Mouse (Mus musculus) neural tube, embryonic 12.5 days (tissue): Measurements from ENCODE around the gene Nudt22. TPM values are rescaled to one million over a fixed set of nuclear protein-coding genes. Genes with fewer than 3 reads are reported as not detected.

Experiments used
- ATAC-seq: fragments of 200-750 bp; cut with Nextera tagmentation; 2 replicates; pipeline ENCODE4 v1.8.0; 2017; ENCODE audit warnings: low read depth, mild to moderate bottlenecking, moderate TSS enrichment, moderate library complexity; ENCODE audit not compliant: low FRiP score
- H3K27ac ChIP-seq: fragments of 300-500 bp; sonication (generic); 2 replicates; pipeline ENCODE4 v1.5.1; 2016
- H3K27me3 ChIP-seq: fragments of 300-500 bp; sonication (generic); replicated peaks from 2 replicates; pipeline ENCODE4 v1.6.1; 2016; ENCODE audit warnings: mild to moderate bottlenecking
- H3K36me3 ChIP-seq: fragments of 300-500 bp; sonication (generic); 2 replicates; pipeline ENCODE4 v1.6.1; 2016; ENCODE audit warnings: mild to moderate bottlenecking
- H3K4me1 ChIP-seq: fragments of 300-500 bp; sonication (generic); 2 replicates; pipeline ENCODE4 v1.6.1; 2016
- H3K4me2 ChIP-seq: fragments of 300-500 bp; sonication (generic); replicated peaks from 2 replicates; pipeline ENCODE4 v1.6.1; 2016; ENCODE audit warnings: mild to moderate bottlenecking
- H3K4me3 ChIP-seq: fragments of 300-500 bp; sonication (generic); 2 replicates; pipeline ENCODE4 v1.5.1; 2016
- H3K9ac ChIP-seq: fragments of 300-500 bp; sonication (generic); 2 replicates; pipeline ENCODE4 v1.6.1; 2016; ENCODE audit warnings: mild to moderate bottlenecking
- H3K9me3 ChIP-seq: fragments of 300-500 bp; sonication (generic); 2 replicates; pipeline ENCODE4 v1.6.1; 2016; ENCODE audit warnings: mild to moderate bottlenecking
- WGBS: fragments of 180-500 bp; shearing (Covaris S2); methylation state at CpG from one replicate; pipeline ENCODE4 v1.1.7; 2016; 5-methylcytosine and 5-hydroxymethylcytosine counted together
- polyA plus RNA-seq: library from polyadenylated mRNA; unstranded; fragments of >200 nt; fragmentation: Nextera tagmentation; extraction: Ambion mirVana; gene quantifications from 2 replicates; pipeline ENCODE4 v1.2.1, GENCODE M21; 2016

The Nudt22 gene
- polyA plus RNA-seq, result 19.5 and 25.2 TPM in 2 replicates

DNA sequence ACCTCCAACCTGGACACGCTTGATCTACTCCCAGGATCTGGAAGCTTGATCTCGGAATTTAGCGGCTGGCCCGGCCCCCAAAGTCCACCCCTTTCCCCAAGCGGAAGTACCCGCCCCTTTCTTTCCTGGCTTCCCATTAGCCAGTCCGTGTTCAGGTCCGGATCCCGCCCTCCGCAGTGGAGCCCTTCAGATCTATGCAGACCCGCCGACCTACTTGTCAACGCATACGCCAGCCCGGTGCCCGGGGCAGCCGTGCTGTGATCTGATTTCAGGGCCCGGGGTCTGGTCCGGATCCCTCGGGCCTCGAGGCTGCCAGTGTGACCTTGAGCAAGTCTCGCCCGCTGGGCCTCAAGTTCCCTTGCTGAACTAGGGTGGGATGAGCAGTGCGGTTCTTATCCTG, at the start of gene Nudt22, which contains the start of gene Trpt1:
Gene Nudt22 (minus strand): TSS at position 112 of the 400 bp plus-strand sequence.
Gene Trpt1 (plus strand): TSS at position 126 of the 400 bp plus-strand sequence.
- Histone ChIP-seq H3K9ac (peak within 1 kb of the TSS; percentile 71), H3K4me3 (peak within 1 kb of the TSS; percentile 50), H3K36me3 (peaks cover 25% of the 10 kb centered on the region), H3K27ac (peak within 1 kb of the TSS; percentile 23; the same call in 1 of the 2 replicates), H3K9me3 (no peaks in the 10 kb centered on the region), H3K4me1 (peaks cover 39% of the 10 kb centered on the region), H3K27me3 (no peaks in the 10 kb centered on the region), H3K4me2 (peak within 1 kb of the TSS; percentile 75)
- WGBS, result under 1% methylated on average over 24 of the region's 24 CpGs
- ATAC-seq, result peak; percentile 56

DNA sequence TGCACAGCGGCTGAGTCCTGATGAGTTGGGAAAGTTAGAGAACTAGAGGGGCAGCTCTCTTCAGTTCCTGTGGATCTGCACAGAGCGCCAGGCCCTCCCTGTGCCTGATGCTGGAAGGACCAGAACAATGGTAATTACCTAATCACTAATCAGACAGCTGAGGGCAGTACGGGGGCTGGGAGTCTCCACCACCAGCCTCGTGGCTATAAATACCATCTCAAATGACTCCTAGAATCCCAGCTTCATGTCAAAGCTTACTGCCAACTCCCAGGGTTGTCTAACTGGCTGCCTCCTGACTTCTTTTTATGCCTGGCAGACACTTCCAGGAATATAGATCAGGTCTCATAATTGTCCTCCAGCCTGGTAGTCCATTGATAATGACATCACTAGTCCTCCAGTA, 48.8 kb upstream of the Nudt22 start:
- Histone ChIP-seq H3K4me1 (no peaks in the 10 kb centered on the region), H3K9ac (no peak overlapping the region), H3K27ac (no peak overlapping the region), H3K9me3 (no peaks in the 10 kb centered on the region), H3K4me2 (no peak overlapping the region), H3K4me3 (no peak overlapping the region), H3K36me3 (no peaks in the 10 kb centered on the region), H3K27me3 (no peaks in the 10 kb centered on the region)
- 21% methylated on average over 4 of the region's 4 CpGs for WGBS
- no peak for ATAC-seq

GRCm38 (mm10) chr19:7044279-7044678, 48.4 kb upstream of the Nudt22 start:
- H3K36me3 ChIP-seq, result no peaks in the 10 kb centered on the region
- no peak overlapping the region for H3K4me3 ChIP-seq
- H3K9ac ChIP-seq, result no peak overlapping the region
- H3K4me2 ChIP-seq, result no peak overlapping the region
- WGBS, result 40% methylated on average over 4 of the region's 4 CpGs
- ATAC-seq, result no peak
- H3K27me3 ChIP-seq, result no peaks in the 10 kb centered on the region
- H3K27ac ChIP-seq, result no peak overlapping the region
- H3K9me3 ChIP-seq, result no peaks in the 10 kb centered on the region
- no peaks in the 10 kb centered on the region for H3K4me1 ChIP-seq

DNA sequence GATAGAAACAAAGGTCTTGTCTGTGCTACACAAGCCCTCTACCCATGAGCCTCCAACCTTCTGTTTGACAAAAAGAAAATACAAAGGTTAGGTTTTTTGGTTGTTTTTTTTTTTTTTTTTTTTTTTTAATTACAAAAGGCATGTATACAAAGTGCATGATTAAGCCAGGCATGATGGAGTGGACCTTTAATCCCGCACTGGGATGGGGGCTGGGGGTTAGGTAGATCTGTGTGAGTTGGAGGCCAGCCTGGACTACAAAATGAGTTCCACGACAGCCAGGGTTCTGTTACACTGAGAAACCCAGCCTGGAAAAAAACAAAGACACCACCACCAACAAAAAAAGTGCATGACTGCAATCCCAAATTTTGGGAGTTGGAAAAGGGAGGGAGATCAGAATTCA, 45.3 kb upstream of the Nudt22 start:
- no peaks in the 10 kb centered on the region for H3K27me3 ChIP-seq
- H3K36me3 ChIP-seq, result peaks cover 3% of the 10 kb centered on the region; the same call in 1 of the 2 replicates
- peak overlapping the region; percentile 72; the same call in 1 of the 2 replicates for H3K4me2 ChIP-seq
- no peak for ATAC-seq
- H3K4me1 ChIP-seq, result peaks cover 19% of the 10 kb centered on the region
- WGBS, result 90% methylated on average over 2 of the region's 2 CpGs
- H3K9ac ChIP-seq, result no peak overlapping the region
- H3K27ac ChIP-seq, result no peak overlapping the region; the same call in 1 of the 2 replicates
- H3K4me3 ChIP-seq, result no peak overlapping the region
- no peaks in the 10 kb centered on the region for H3K9me3 ChIP-seq

GRCm38 (mm10) chr19:7040637-7041130, 44.8 kb upstream of the Nudt22 start:
- Histone ChIP-seq H3K9ac (peak overlapping the region; percentile 71), H3K27ac (peak overlapping the region; percentile 77), H3K4me2 (peak overlapping the region; percentile 72), H3K4me1 (peaks cover 19% of the 10 kb centered on the region), H3K36me3 (peaks cover 3% of the 10 kb centered on the region; the same call in 1 of the 2 replicates), H3K27me3 (no peaks in the 10 kb centered on the region), H3K4me3 (peak overlapping the region; percentile 46), H3K9me3 (no peaks in the 10 kb centered on the region)
- ATAC-seq, result peak; percentile 2; the same call in 1 of the 2 replicates
- WGBS, result 26% methylated on average over 13 of the region's 13 CpGs

- Histone ChIP-seq H3K9me3 (no peaks in the 10 kb centered on the region), H3K4me1 (peaks cover 19% of the 10 kb centered on the region), H3K4me2 (peak within 1 kb of the TSS; percentile 72), H3K4me3 (peak within 1 kb of the TSS; percentile 89), H3K9ac (peak within 1 kb of the TSS; percentile 92), H3K27me3 (no peaks in the 10 kb centered on the region), H3K27ac (peak within 1 kb of the TSS; percentile 81), H3K36me3 (peaks cover 9% of the 10 kb centered on the region)
- under 1% methylated on average over 49 of the region's 49 CpGs for WGBS
- peak; percentile 99 for ATAC-seq
Measured at GRCm38 (mm10) chr19:7039841-7040636, 44.1 kb upstream of the Nudt22 start, which contains the start of gene Stip1. Gene Stip1 (minus strand): TSS chr19:7039967.

GRCm38 (mm10) chr19:7039088-7039720, 43.3 kb upstream of the Nudt22 start:
- Histone ChIP-seq H3K4me3 (peak overlapping the region; percentile 89), H3K36me3 (peaks cover 15% of the 10 kb centered on the region), H3K9ac (peak overlapping the region; percentile 92), H3K4me2 (peak overlapping the region; percentile 65), H3K27ac (peak overlapping the region; percentile 81), H3K9me3 (no peaks in the 10 kb centered on the region), H3K27me3 (no peaks in the 10 kb centered on the region), H3K4me1 (peaks cover 19% of the 10 kb centered on the region)
- peak; percentile 39 for ATAC-seq
- 2% methylated on average over 35 of the region's 35 CpGs for WGBS

DNA sequence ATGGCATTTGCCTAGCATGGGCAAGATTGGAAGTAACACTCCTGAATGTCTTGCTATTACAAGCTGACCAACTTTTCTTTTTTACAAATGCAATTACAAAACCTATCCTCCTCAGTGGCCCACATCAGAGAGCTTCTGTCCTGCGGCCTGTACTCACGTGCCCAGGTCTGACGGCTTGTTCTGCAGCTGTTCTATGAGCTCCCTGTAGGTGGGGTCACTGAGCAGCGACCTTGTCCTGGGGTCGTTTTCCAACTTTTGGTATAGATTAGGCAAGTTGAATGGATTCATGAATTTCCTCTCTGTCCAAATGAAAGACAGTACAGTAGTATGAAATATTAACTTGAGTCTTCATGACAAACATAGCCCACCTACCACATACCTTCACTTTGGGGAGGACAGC, 38.1 kb upstream of the Nudt22 start:
- Histone ChIP-seq H3K9ac (no peak overlapping the region), H3K27me3 (no peaks in the 10 kb centered on the region), H3K27ac (no peak overlapping the region), H3K4me2 (no peak overlapping the region), H3K4me3 (no peak overlapping the region), H3K36me3 (peaks cover 65% of the 10 kb centered on the region), H3K9me3 (no peaks in the 10 kb centered on the region), H3K4me1 (peaks cover 18% of the 10 kb centered on the region)
- 93% methylated on average over 5 of the region's 5 CpGs for WGBS
- ATAC-seq, result no peak

- H3K9ac ChIP-seq, result no peak overlapping the region
- H3K36me3 ChIP-seq, result peaks cover 95% of the 10 kb centered on the region
- H3K4me3 ChIP-seq, result no peak overlapping the region
- 94% methylated on average over 5 of the region's 5 CpGs for WGBS
- no peaks in the 10 kb centered on the region for H3K27me3 ChIP-seq
- no peaks in the 10 kb centered on the region for H3K9me3 ChIP-seq
- H3K27ac ChIP-seq, result no peak overlapping the region
- ATAC-seq, result no peak
- H3K4me2 ChIP-seq, result no peak overlapping the region
- H3K4me1 ChIP-seq, result no peaks in the 10 kb centered on the region
Measured at GRCm38 (mm10) chr19:7029531-7029930, 33.6 kb upstream of the Nudt22 start.

DNA sequence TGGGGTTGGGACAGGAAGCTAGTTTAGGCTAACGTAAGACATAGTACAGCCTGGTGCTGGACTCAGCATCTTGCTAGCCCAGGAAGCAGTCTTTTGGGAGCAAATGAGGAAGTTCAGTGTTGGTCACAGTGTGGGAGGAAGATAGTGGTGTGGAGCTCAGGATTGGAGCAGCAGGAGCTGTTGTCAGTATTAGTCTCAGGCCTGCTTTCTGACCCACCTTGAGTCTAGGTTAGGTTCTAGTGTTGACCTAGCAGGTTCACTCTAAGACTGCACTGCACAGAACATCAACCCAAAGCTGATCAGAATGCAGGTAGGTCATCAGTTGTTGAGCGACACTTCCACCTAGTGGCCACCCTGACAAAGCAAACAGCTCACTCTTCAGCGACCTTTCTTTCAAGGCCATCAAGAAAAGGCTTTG, 24.3 kb upstream of the Nudt22 start:
- H3K4me2 ChIP-seq, result no peak overlapping the region
- H3K4me1 ChIP-seq, result no peaks in the 10 kb centered on the region
- no peak overlapping the region for H3K9ac ChIP-seq
- no peaks in the 10 kb centered on the region for H3K9me3 ChIP-seq
- H3K4me3 ChIP-seq, result no peak overlapping the region
- peaks cover 78% of the 10 kb centered on the region for H3K36me3 ChIP-seq
- ATAC-seq, result no peak
- 52% methylated on average over 3 of the region's 3 CpGs for WGBS
- H3K27ac ChIP-seq, result no peak overlapping the region
- H3K27me3 ChIP-seq, result no peaks in the 10 kb centered on the region

- no peak within 1 kb of the TSS for H3K27ac ChIP-seq
- H3K4me1 ChIP-seq, result no peaks in the 10 kb centered on the region
- H3K36me3 ChIP-seq, result peaks cover 72% of the 10 kb centered on the region
- no peak within 1 kb of the TSS for H3K4me3 ChIP-seq
- 92% methylated on average over 5 of the region's 5 CpGs for WGBS
- H3K27me3 ChIP-seq, result no peaks in the 10 kb centered on the region
- H3K9ac ChIP-seq, result no peak within 1 kb of the TSS
- no peak within 1 kb of the TSS for H3K4me2 ChIP-seq
- no peak for ATAC-seq
- H3K9me3 ChIP-seq, result no peaks in the 10 kb centered on the region
Measured at GRCm38 (mm10) chr19:7019191-7019590, 23.3 kb upstream of the Nudt22 start, which contains the start of gene Fermt3. Gene Fermt3 (minus strand): TSS chr19:7019469.

GRCm38 (mm10) chr19:7018546-7018945, 22.6 kb upstream of the Nudt22 start:
- H3K4me2 ChIP-seq, result no peak overlapping the region
- WGBS, result 94% methylated on average over 11 of the region's 11 CpGs
- no peak overlapping the region for H3K9ac ChIP-seq
- no peak overlapping the region for H3K4me3 ChIP-seq
- peaks cover 74% of the 10 kb centered on the region for H3K36me3 ChIP-seq
- H3K9me3 ChIP-seq, result no peaks in the 10 kb centered on the region
- ATAC-seq, result no peak
- H3K4me1 ChIP-seq, result no peaks in the 10 kb centered on the region
- H3K27ac ChIP-seq, result no peak overlapping the region
- H3K27me3 ChIP-seq, result no peaks in the 10 kb centered on the region
